Mouse (Mus musculus) MEL (cell line): ENCODE results near the gene Fam213b. TPM values are rescaled to one million over a fixed set of nuclear protein-coding genes. Genes with fewer than 3 reads are reported as not detected.

Source experiments
- DNase-seq: peaks from one replicate; pipeline ENCODE4 v3.0.0; 2011; ENCODE audit warnings: low read depth, low spot score
- H3K27ac ChIP-seq: 2 replicates; pipeline ENCODE4 v1.5.1; 2012; ENCODE audit warnings: low read depth, mild to moderate bottlenecking, control low read depth, low read length, moderate library complexity; ENCODE audit not compliant: control insufficient read depth
- H3K27me3 ChIP-seq, 2 experiments: fragments of 150-350 bp in 1 of 2; sonication (generic) in 1 of 2; 2 replicates each; pipeline ENCODE4 v1.6.1; 2012; ENCODE audit warnings: low read length in 2 of 2, mild to moderate bottlenecking in 2 of 2, improper control_type of control experiment in 1 of 2, moderate library complexity in 1 of 2; ENCODE audit not compliant: insufficient read depth in 2 of 2, control insufficient read depth in 1 of 2
- H3K36me3 ChIP-seq, 2 experiments: 2 replicates each; pipeline ENCODE4 v1.6.1; 2012 to 2014; ENCODE audit warnings: low read length in 2 of 2, improper control_type of control experiment in 1 of 2, inconsistent platforms in 1 of 2, mild to moderate bottlenecking in 1 of 2; ENCODE audit not compliant: insufficient read depth in 2 of 2, control insufficient read depth in 1 of 2
- H3K4me1 ChIP-seq, 2 experiments: fragments of 150-350 bp in 1 of 2; sonication (generic) in 1 of 2; 2 replicates each; pipeline ENCODE4 v1.6.1; 2012; ENCODE audit warnings: low read length in 2 of 2, improper control_type of control experiment in 1 of 2, mild to moderate bottlenecking in 1 of 2; ENCODE audit not compliant: insufficient read depth in 2 of 2, control insufficient read depth in 1 of 2
- H3K4me3 ChIP-seq, 2 experiments: fragments of 150-350 bp in 1 of 2; sonication (generic) in 1 of 2; 2 replicates each; pipeline ENCODE4 v1.5.1; 2012; ENCODE audit warnings: low read depth in 2 of 2, low read length in 2 of 2, mild to moderate bottlenecking in 2 of 2, moderate library complexity in 2 of 2, control low read depth in 1 of 2, improper control_type of control experiment in 1 of 2; ENCODE audit not compliant: control insufficient read depth in 1 of 2, insufficient read depth in 1 of 2
- H3K79me2 ChIP-seq: 2 replicates; pipeline ENCODE4 v1.6.1; 2012; ENCODE audit warnings: mild to moderate bottlenecking, low read length, moderate library complexity; ENCODE audit not compliant: control insufficient read depth, poor library complexity, insufficient read depth
- H3K9ac ChIP-seq: 2 replicates; pipeline ENCODE4 v1.6.1; 2012; ENCODE audit warnings: low read depth, mild to moderate bottlenecking, control low read depth, low read length, moderate library complexity; ENCODE audit not compliant: control insufficient read depth, poor library complexity, severe bottlenecking
- H3K9me3 ChIP-seq: fragments of 150-350 bp; sonication (generic); replicated peaks from 2 replicates; pipeline ENCODE4 v1.6.1; 2012; ENCODE audit warnings: mild to moderate bottlenecking, low read length, improper control_type of control experiment, moderate library complexity; ENCODE audit not compliant: insufficient read depth
- CHD2 ChIP-seq: IDR thresholded peaks from 2 replicates; pipeline ENCODE4 v1.6.1; 2011; ENCODE audit warnings: low read length, improper control_type of control experiment
- E2F4 ChIP-seq: IDR thresholded peaks from 2 replicates; pipeline ENCODE4 v1.6.1; 2011; ENCODE audit warnings: low read depth, low read length, improper control_type of control experiment, borderline replicate concordance
- ELF1 ChIP-seq: IDR thresholded peaks from 2 replicates; pipeline ENCODE4 v1.6.1; 2014; ENCODE audit warnings: low read depth, mild to moderate bottlenecking, inconsistent platforms, low read length, improper control_type of control experiment, moderate library complexity
- EP300 ChIP-seq, 2 experiments: IDR thresholded peaks; 2 replicates each; pipeline ENCODE4 v1.6.1; 2011; ENCODE audit warnings: improper control_type of control experiment in 2 of 2, low read length in 2 of 2, low read depth in 1 of 2, mild to moderate bottlenecking in 1 of 2
- ETS1 ChIP-seq: IDR thresholded peaks from 2 replicates; pipeline ENCODE4 v1.6.1; 2012; ENCODE audit warnings: low read depth, mild to moderate bottlenecking, inconsistent platforms, low read length, improper control_type of control experiment, moderate library complexity
- GABPA ChIP-seq: IDR thresholded peaks from 2 replicates; pipeline ENCODE4 v1.6.1; 2012; ENCODE audit warnings: low read depth, mild to moderate bottlenecking, inconsistent platforms, low read length, improper control_type of control experiment, moderate library complexity
- HCFC1 ChIP-seq: IDR thresholded peaks from 2 replicates; pipeline ENCODE4 v1.6.1; 2012; ENCODE audit warnings: low read depth, mild to moderate bottlenecking, inconsistent platforms, low read length, improper control_type of control experiment, moderate library complexity
- JUND ChIP-seq: IDR thresholded peaks from 2 replicates; pipeline ENCODE4 v1.6.1; 2011; ENCODE audit warnings: low read depth, mild to moderate bottlenecking, improper control_type of control experiment, low read length
- MAFK ChIP-seq: IDR thresholded peaks from 2 replicates; pipeline ENCODE4 v1.6.1; 2011; ENCODE audit warnings: low read depth, mild to moderate bottlenecking, low read length, improper control_type of control experiment, borderline replicate concordance
- MAX ChIP-seq: IDR thresholded peaks from 2 replicates; pipeline ENCODE4 v1.6.1; 2011; ENCODE audit warnings: low read length, improper control_type of control experiment
- MAZ ChIP-seq: IDR thresholded peaks from 2 replicates; pipeline ENCODE4 v1.6.1; 2012; ENCODE audit warnings: low read depth, mild to moderate bottlenecking, inconsistent platforms, low read length, improper control_type of control experiment
- MEF2A ChIP-seq: IDR thresholded peaks from 2 replicates; pipeline ENCODE4 v1.6.1; 2014; ENCODE audit warnings: low read depth, mild to moderate bottlenecking, inconsistent platforms, low read length, improper control_type of control experiment; ENCODE audit not compliant: poor library complexity, insufficient replicate concordance, severe bottlenecking; ENCODE audit errors: extremely low read depth
- MXI1 ChIP-seq: IDR thresholded peaks from 2 replicates; pipeline ENCODE4 v1.6.1; 2011; ENCODE audit warnings: mild to moderate bottlenecking, low read depth, low read length, improper control_type of control experiment
- MYB ChIP-seq: IDR thresholded peaks from 2 replicates; pipeline ENCODE4 v1.6.1; 2011; ENCODE audit warnings: mild to moderate bottlenecking, low read depth, low read length, improper control_type of control experiment
- MYC ChIP-seq: IDR thresholded peaks from 2 replicates; pipeline ENCODE4 v1.6.1; 2011; ENCODE audit warnings: low read depth, mild to moderate bottlenecking, low read length, improper control_type of control experiment, moderate library complexity
- NELFE ChIP-seq: IDR thresholded peaks from 2 replicates; pipeline ENCODE4 v1.6.1; 2011; ENCODE audit warnings: low read depth, low read length, improper control_type of control experiment
- POLR2A ChIP-seq, 2 experiments: IDR thresholded peaks; 2 replicates each; pipeline ENCODE4 v1.6.1; 2011 to 2012; ENCODE audit warnings: low read length in 2 of 2, mild to moderate bottlenecking in 2 of 2, control low read depth in 1 of 2, improper control_type of control experiment in 1 of 2, low read depth in 1 of 2, moderate library complexity in 1 of 2; ENCODE audit not compliant: control insufficient read depth in 1 of 2, insufficient read depth in 1 of 2, poor library complexity in 1 of 2
- POLR2AphosphoS2 ChIP-seq: IDR thresholded peaks from 2 replicates; pipeline ENCODE4 v1.6.1; 2011; ENCODE audit warnings: low read length, improper control_type of control experiment
- POLR2AphosphoS5 ChIP-seq: IDR thresholded peaks from 2 replicates; pipeline ENCODE4 v1.6.1; 2012; ENCODE audit warnings: low read depth, borderline replicate concordance, mild to moderate bottlenecking, inconsistent platforms, low read length, moderate library complexity, mixed read lengths
- RAD21 ChIP-seq: IDR thresholded peaks from 2 replicates; pipeline ENCODE4 v1.6.1; 2011; ENCODE audit warnings: mild to moderate bottlenecking, low read depth, low read length, improper control_type of control experiment
- RCOR1 ChIP-seq: IDR thresholded peaks from 2 replicates; pipeline ENCODE4 v1.6.1; 2012; ENCODE audit warnings: low read depth, mild to moderate bottlenecking, inconsistent platforms, low read length, improper control_type of control experiment
- TAL1 ChIP-seq: IDR thresholded peaks from 2 replicates; pipeline ENCODE4 v1.6.1; 2012; ENCODE audit warnings: mild to moderate bottlenecking, inconsistent platforms, low read length, moderate library complexity, mixed read lengths
- TCF12 ChIP-seq: IDR thresholded peaks from 2 replicates; pipeline ENCODE4 v1.6.1; 2014; ENCODE audit warnings: low read depth, mild to moderate bottlenecking, inconsistent platforms, low read length, improper control_type of control experiment, moderate library complexity
- USF1 ChIP-seq: IDR thresholded peaks from 2 replicates; pipeline ENCODE4 v1.6.1; 2014; ENCODE audit warnings: low read depth, mild to moderate bottlenecking, inconsistent platforms, low read length, improper control_type of control experiment, moderate library complexity
- ZC3H11A ChIP-seq: IDR thresholded peaks from 2 replicates; pipeline ENCODE4 v1.6.1; 2012; ENCODE audit warnings: low read depth, mild to moderate bottlenecking, inconsistent platforms, low read length, improper control_type of control experiment
- ZKSCAN1 ChIP-seq: IDR thresholded peaks from 2 replicates; pipeline ENCODE4 v1.6.1; 2012; ENCODE audit warnings: low read depth, mild to moderate bottlenecking, inconsistent platforms, low read length, improper control_type of control experiment, moderate library complexity
- ZMIZ1 ChIP-seq: IDR thresholded peaks from 2 replicates; pipeline ENCODE4 v1.6.1; 2012; ENCODE audit warnings: low read depth, mild to moderate bottlenecking, inconsistent platforms, low read length, improper control_type of control experiment, moderate library complexity
- polyA plus RNA-seq, 2 experiments: library from polyadenylated mRNA; stranded (reverse) in 1 of 2; unstranded in 1 of 2; fragments of >175 nt in 1 of 2; fragments of >200 nt in 1 of 2; gene quantifications; 2 replicates each; pipeline versions ENCODE4 v1.2.1 to v1.2.4; 2012; ENCODE audit warnings: low replicate concordance in 2 of 2, low read depth in 1 of 2; ENCODE audit not compliant: insufficient read length in 2 of 2, insufficient read depth in 1 of 2, missing spikeins in 1 of 2
- total RNA-seq: library from RNA; depleted of rRNA; stranded (reverse); fragments of 300-350 nt; gene quantifications from 2 replicates; pipeline ENCODE4 v1.2.3, GENCODE M21; 2012

The Fam213b gene
- total and polyA plus RNA-seq, 3 experiments = not detected

DNA sequence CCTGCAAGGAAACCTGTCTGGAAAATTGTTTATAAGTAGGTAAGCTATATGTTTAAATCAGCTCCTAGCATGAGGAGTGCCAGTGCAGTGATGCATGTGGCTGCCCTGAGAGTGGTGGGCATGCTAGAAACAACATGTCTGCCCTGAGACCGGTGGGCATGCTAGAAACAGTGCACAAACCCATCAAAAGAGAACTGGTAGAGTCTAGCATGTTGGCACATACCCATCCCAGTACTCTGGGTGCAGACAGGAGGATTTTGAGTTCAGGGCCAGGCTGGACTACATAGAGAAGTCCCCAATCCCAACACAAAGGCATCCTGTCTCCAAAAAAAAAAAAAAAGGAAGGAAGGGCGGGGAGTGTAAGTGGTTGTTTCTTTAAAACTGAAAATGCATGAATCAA is 35.9 kb upstream of the Fam213b start:
- Histone ChIP-seq H3K79me2 (no peaks in the 10 kb centered on the region), H3K4me1 (peaks cover 0 to 4% of the 10 kb centered on the region in 2 experiments; a peak in 2 of 4 replicates), H3K27ac (no peak overlapping the region), H3K27me3 (no peaks in the 10 kb centered on the region; a peak in 1 of 4 replicates), H3K9me3 (no peaks in the 10 kb centered on the region), H3K4me3 (no peak overlapping the region), H3K9ac (no peak overlapping the region), H3K36me3 (peaks cover 0 to 1% of the 10 kb centered on the region in 2 experiments; a peak in 1 of 4 replicates)
- TF ChIP-seq EP300 (IDR thresholded peaks at IDR 0.05; ENCODE audit: low read depth in 1 of 2, low read length in 2 of 2) = no peak
- no peak for TF ChIP-seq HCFC1
- no peak for TF ChIP-seq ZMIZ1
- TF ChIP-seq E2F4 = no peak
- TF ChIP-seq MAX = no peak
- no peak for TF ChIP-seq USF1
- no peak for TF ChIP-seq ELF1
- no peak for TF ChIP-seq POLR2AphosphoS2
- TF ChIP-seq RCOR1 = no peak
- TF ChIP-seq ZKSCAN1 = no peak
- no peak for TF ChIP-seq GABPA
- no peak for TF ChIP-seq ZC3H11A
- no peak for TF ChIP-seq POLR2A (IDR thresholded peaks at IDR 0.05; ENCODE audit: control insufficient read depth in 1 of 2, insufficient read depth in 1 of 2, low read depth in 1 of 2, low read length in 2 of 2, poor library complexity in 1 of 2)
- no peak for TF ChIP-seq MYC
- TF ChIP-seq TAL1 = no peak
- TF ChIP-seq TCF12 = no peak
- no peak for TF ChIP-seq MXI1
- DNase-seq = no peak

DNA sequence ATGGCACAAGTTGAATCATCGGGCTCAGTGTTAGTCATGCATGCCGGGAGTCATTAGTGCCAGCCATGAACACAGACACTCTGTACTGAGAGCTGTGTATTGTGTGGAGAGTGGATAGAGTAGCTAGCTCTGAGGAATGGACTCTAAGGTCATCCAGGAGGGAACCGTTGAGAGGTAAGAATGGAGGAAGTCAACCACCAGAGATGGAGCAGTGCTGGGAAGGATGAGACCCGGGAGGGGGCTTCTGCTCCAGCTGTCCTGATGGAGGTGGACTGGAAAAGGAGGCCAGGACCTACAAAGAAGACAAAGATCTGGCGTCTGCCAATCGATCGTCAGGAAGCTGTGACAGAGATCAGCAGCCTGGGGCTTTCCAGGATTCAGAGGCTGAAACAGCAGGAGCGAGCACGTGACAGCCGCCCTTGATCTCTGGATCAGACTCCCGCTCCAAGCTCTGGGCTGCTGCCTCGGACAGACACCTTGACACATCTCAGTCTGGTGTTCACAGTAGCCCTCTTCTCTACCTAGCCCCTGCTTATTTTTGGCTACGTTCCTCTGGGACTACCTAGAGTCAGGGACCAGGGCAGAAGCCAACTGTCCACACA is 34.5 kb upstream of the Fam213b start:
- Histone ChIP-seq H3K27me3 (no peaks in the 10 kb centered on the region; a peak in 1 of 4 replicates), H3K4me3 (no peak overlapping the region), H3K9me3 (no peaks in the 10 kb centered on the region), H3K9ac (no peak overlapping the region), H3K36me3 (peaks cover 0 to 4% of the 10 kb centered on the region in 2 experiments; a peak in 1 of 4 replicates), H3K79me2 (no peaks in the 10 kb centered on the region; the same call in 1 of the 2 replicates), H3K27ac (no peak overlapping the region), H3K4me1 (peaks cover 3 to 14% of the 10 kb centered on the region in 2 experiments; a peak in 3 of 4 replicates)
- DNase-seq = no peak
- TF ChIP-seq MEF2A = no peak
- no peak for TF ChIP-seq ZMIZ1
- TF ChIP-seq EP300 (IDR thresholded peaks at IDR 0.05; ENCODE audit: low read depth in 1 of 2, low read length in 2 of 2) = no peak
- no peak for TF ChIP-seq MYB
- no peak for TF ChIP-seq CHD2
- no peak for TF ChIP-seq RAD21
- no peak for TF ChIP-seq MYC
- TF ChIP-seq USF1 = no peak
- no peak for TF ChIP-seq HCFC1
- no peak for TF ChIP-seq JUND
- no peak for TF ChIP-seq MAZ
- TF ChIP-seq POLR2A (IDR thresholded peaks at IDR 0.05; ENCODE audit: control insufficient read depth in 1 of 2, insufficient read depth in 1 of 2, low read depth in 1 of 2, low read length in 2 of 2, poor library complexity in 1 of 2) = no peak
- TF ChIP-seq ETS1 = no peak
- TF ChIP-seq NELFE = no peak
- no peak for TF ChIP-seq ZKSCAN1
- no peak for TF ChIP-seq MAFK
- TF ChIP-seq TAL1 = no peak
- TF ChIP-seq MAX = no peak
- TF ChIP-seq POLR2AphosphoS5 = no peak
